Mouse (Mus musculus) neural tube, embryonic 15.5 days (tissue): ENCODE measurements around the gene Plekhb1. TPM values are rescaled to one million over a fixed set of nuclear protein-coding genes. Genes with fewer than 3 reads are reported as not detected.

Source experiments
- ATAC-seq: fragments of 200-750 bp; cut with Nextera tagmentation; 2 replicates; pipeline ENCODE4 v1.8.0; 2017; ENCODE audit warnings: mild to moderate bottlenecking, moderate TSS enrichment, moderate library complexity; ENCODE audit not compliant: low FRiP score
- H3K27ac ChIP-seq: fragments of 300-500 bp; sonication (generic); replicated peaks from 2 replicates; pipeline ENCODE4 v1.5.1; 2015; ENCODE audit warnings: mild to moderate bottlenecking, inconsistent platforms
- H3K27me3 ChIP-seq: fragments of 300-500 bp; sonication (generic); replicated peaks from 2 replicates; pipeline ENCODE4 v1.6.1; 2015; ENCODE audit warnings: inconsistent platforms
- H3K36me3 ChIP-seq: fragments of 300-500 bp; sonication (generic); 2 replicates; pipeline ENCODE4 v1.6.1; 2015; ENCODE audit warnings: inconsistent platforms
- H3K4me1 ChIP-seq: fragments of 300-500 bp; sonication (generic); 2 replicates; pipeline ENCODE4 v1.6.1; 2015; ENCODE audit warnings: inconsistent platforms
- H3K4me2 ChIP-seq: fragments of 300-500 bp; sonication (generic); 2 replicates; pipeline ENCODE4 v1.6.1; 2015; ENCODE audit warnings: inconsistent platforms, mild to moderate bottlenecking, moderate library complexity
- H3K4me3 ChIP-seq: fragments of 300-500 bp; sonication (generic); replicated peaks from 2 replicates; pipeline ENCODE4 v1.5.1; 2015; ENCODE audit warnings: mild to moderate bottlenecking, inconsistent platforms
- H3K9ac ChIP-seq: fragments of 300-500 bp; sonication (generic); replicated peaks from 2 replicates; pipeline ENCODE4 v1.6.1; 2015; ENCODE audit warnings: mild to moderate bottlenecking, inconsistent platforms
- H3K9me3 ChIP-seq: fragments of 300-500 bp; sonication (generic); replicated peaks from 2 replicates; pipeline ENCODE4 v1.6.1; 2016; ENCODE audit warnings: inconsistent platforms
- WGBS: fragments of 180-500 bp; shearing (Covaris S2); methylation state at CpG from one replicate; pipeline ENCODE4 v1.1.7; 2015; ENCODE audit warnings: mixed read lengths; 5-methylcytosine and 5-hydroxymethylcytosine counted together
- polyA plus RNA-seq: library from polyadenylated mRNA; unstranded; fragments of >200 nt; fragmentation: Nextera tagmentation; extraction: Ambion mirVana; gene quantifications from 2 replicates; pipeline ENCODE4 v1.2.1, GENCODE M21; 2015

Gene Plekhb1
- polyA plus RNA-seq, 1 experiment from 2014 or later: 33.9 TPM

DNA sequence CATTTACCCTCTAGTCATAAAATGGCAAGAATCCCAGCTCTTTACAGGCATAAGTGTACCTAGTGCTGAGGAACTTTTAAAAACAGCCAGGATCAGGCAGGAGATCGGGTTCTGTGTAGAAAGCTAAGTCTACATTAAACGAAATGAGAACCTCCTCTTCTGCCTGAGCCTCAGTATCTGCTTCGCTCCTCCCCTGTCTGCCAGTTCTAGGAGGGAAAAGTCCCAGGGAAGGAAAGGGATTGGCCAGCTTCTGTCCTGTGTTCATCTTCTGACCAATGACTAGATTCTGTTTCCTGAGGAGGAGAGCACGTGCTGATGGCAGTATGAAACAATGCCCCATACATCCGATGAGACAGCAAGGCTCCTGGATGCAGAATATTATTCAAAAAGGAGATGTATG is 18.9 kb upstream of the Plekhb1 start:
- H3K9me3 ChIP-seq: no peaks in the 10 kb centered on the region
- no peaks in the 10 kb centered on the region for H3K4me1 ChIP-seq
- no peaks in the 10 kb centered on the region for H3K36me3 ChIP-seq
- no peaks in the 10 kb centered on the region for H3K27me3 ChIP-seq
- H3K4me3 ChIP-seq: no peak overlapping the region
- WGBS: 56% methylated on average over 5 of the region's 5 CpGs
- no peak overlapping the region for H3K9ac ChIP-seq
- no peak overlapping the region for H3K27ac ChIP-seq
- ATAC-seq: no peak
- H3K4me2 ChIP-seq: no peak overlapping the region

GRCm38 (mm10) chr7:100678948-100679880 is 17.0 kb upstream of the Plekhb1 start:
- no peak overlapping the region for H3K9ac ChIP-seq
- H3K27me3 ChIP-seq: no peaks in the 10 kb centered on the region
- ATAC-seq: no peak
- no peak overlapping the region for H3K4me2 ChIP-seq
- no peaks in the 10 kb centered on the region for H3K4me1 ChIP-seq
- H3K4me3 ChIP-seq: no peak overlapping the region
- no peaks in the 10 kb centered on the region for H3K9me3 ChIP-seq
- H3K36me3 ChIP-seq: no peaks in the 10 kb centered on the region
- WGBS: 67% methylated on average over 15 of the region's 15 CpGs
- H3K27ac ChIP-seq: no peak overlapping the region

- 88% methylated on average over 5 of the region's 5 CpGs for WGBS
- no peaks in the 10 kb centered on the region for H3K9me3 ChIP-seq
These were observed 15.8 kb upstream of the Plekhb1 start for GRCm38 (mm10) chr7:100678052-100678451.

DNA sequence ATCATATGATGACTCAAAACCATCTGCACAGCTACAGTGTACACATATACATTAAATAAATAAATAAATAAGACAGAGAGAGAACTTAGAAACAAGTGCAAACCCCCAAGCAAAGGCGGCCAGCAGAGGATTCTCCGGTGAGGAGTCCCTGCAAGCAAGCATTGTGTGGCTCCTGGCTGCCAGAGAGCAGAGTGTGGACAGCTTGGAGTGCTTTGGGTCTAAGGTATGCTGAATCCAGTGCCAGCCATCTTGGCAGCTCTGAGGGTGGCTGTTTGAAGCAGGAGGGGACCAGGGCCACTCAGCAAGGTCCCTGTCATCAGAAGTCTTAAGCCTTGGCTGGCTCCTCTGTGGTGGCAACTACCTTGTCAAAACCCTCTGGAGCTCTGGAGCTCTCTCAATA is 12.7 kb upstream of the Plekhb1 start:
- H3K36me3 ChIP-seq: no peaks in the 10 kb centered on the region
- no peaks in the 10 kb centered on the region for H3K9me3 ChIP-seq
- no peak for ATAC-seq
- H3K9ac ChIP-seq: no peak overlapping the region
- H3K4me1 ChIP-seq: no peaks in the 10 kb centered on the region
- no peaks in the 10 kb centered on the region for H3K27me3 ChIP-seq
- H3K4me3 ChIP-seq: no peak overlapping the region
- no peak overlapping the region for H3K27ac ChIP-seq
- no peak overlapping the region for H3K4me2 ChIP-seq
- 91% methylated on average over 2 of the region's 2 CpGs for WGBS

More at GRCm38 (mm10) chr7:100678052-100678451, 15.8 kb upstream of the Plekhb1 start:
- Histone ChIP-seq H3K4me1 (no peaks in the 10 kb centered on the region), H3K27ac (no peak overlapping the region), H3K4me2 (no peak overlapping the region), H3K9ac (no peak overlapping the region), H3K36me3 (no peaks in the 10 kb centered on the region), H3K27me3 (no peaks in the 10 kb centered on the region), H3K4me3 (no peak overlapping the region)
- no peak for ATAC-seq

GRCm38 (mm10) chr7:100673452-100673851 is 11.2 kb upstream of the Plekhb1 start:
- H3K4me3 ChIP-seq: no peak overlapping the region

DNA sequence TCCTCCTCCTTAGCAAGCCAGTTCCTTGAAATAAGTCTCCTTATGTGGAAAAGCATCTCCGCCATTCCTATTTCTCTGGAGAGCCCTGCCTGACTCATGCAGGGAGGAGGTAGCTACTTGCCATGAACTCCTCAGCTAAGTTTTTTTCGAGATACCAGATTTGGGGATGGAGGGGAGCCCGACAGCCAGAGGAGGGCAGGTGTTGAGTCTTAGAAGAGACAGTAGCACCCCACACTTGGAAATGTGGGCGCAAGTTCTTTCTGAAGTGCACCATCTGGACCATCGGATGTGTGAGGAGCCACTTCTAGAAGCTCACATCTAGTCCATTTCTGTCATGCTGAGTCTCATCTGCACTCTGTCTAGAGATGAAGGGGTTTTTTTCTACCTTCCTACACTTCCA is 8.4 kb upstream of the Plekhb1 start:
- H3K27me3 ChIP-seq: no peaks in the 10 kb centered on the region
- no peaks in the 10 kb centered on the region for H3K4me1 ChIP-seq
- no peak overlapping the region for H3K4me2 ChIP-seq
- no peak overlapping the region for H3K27ac ChIP-seq
- WGBS: 82% methylated on average over 5 of the region's 5 CpGs
- no peak for ATAC-seq
- no peak overlapping the region for H3K9ac ChIP-seq
- H3K36me3 ChIP-seq: no peaks in the 10 kb centered on the region
- H3K9me3 ChIP-seq: no peaks in the 10 kb centered on the region
- no peak overlapping the region for H3K4me3 ChIP-seq

More at GRCm38 (mm10) chr7:100673452-100673851, 11.2 kb upstream of the Plekhb1 start:
- ATAC-seq: no peak
- no peak overlapping the region for H3K9ac ChIP-seq
- 42% methylated on average over 7 of the region's 7 CpGs for WGBS
- no peaks in the 10 kb centered on the region for H3K4me1 ChIP-seq
- no peaks in the 10 kb centered on the region for H3K27me3 ChIP-seq
- no peak overlapping the region for H3K4me2 ChIP-seq
- no peaks in the 10 kb centered on the region for H3K9me3 ChIP-seq
- H3K36me3 ChIP-seq: no peaks in the 10 kb centered on the region
- no peak overlapping the region for H3K27ac ChIP-seq

DNA sequence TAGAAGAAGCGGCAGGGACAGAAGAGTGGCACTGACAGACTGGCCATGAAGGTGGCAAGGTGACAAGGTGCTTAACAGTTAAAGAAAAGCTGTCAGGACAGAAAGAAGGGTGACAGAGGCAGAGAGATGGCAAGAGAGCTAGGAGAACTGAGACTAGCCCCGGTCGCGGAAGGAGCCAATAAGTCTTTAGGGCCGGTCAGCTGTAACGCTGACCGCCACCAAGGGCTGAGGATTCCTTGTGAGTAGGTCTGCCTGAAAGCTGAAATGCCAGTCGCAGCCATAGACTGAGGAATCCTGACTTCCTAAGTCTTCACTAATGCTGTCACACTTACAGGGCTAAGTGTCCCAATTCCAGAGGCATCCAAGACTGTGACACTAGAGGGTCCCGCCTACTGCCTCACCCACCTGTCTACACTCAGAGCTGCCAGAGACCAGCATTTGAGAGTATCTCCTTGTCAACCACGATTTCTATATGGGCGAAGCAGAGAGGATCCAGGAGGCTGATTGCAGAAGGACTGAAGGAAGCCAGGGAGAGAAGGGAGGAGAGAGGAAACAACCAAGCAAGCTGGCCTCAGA is 1.6 kb upstream of the Plekhb1 start:
- Histone ChIP-seq H3K27me3 (no peaks in the 10 kb centered on the region), H3K4me2 (peak overlapping the region; percentile 47), H3K4me1 (peaks cover 15% of the 10 kb centered on the region), H3K4me3 (no peak overlapping the region), H3K9ac (0 out of 2 replicates have a peak overlapping the region, but pooled peaks have one; percentile 17), H3K36me3 (no peaks in the 10 kb centered on the region), H3K27ac (peak overlapping the region; percentile 65; the same call in 1 of the 2 replicates), H3K9me3 (no peaks in the 10 kb centered on the region)
- WGBS: 66% methylated on average over 11 of the region's 11 CpGs
- peak; percentile 44; the same call in 1 of the 2 replicates for ATAC-seq

GRCm38 (mm10) chr7:100663190-100663589 is 976 bp upstream of the Plekhb1 start:
- Histone ChIP-seq H3K36me3 (no peaks in the 10 kb centered on the region), H3K9me3 (no peaks in the 10 kb centered on the region), H3K9ac (0 out of 2 replicates have a peak overlapping the region, but pooled peaks have one; percentile 18), H3K4me3 (no peak overlapping the region), H3K4me2 (peak overlapping the region; percentile 47), H3K27me3 (no peaks in the 10 kb centered on the region), H3K4me1 (peaks cover 19% of the 10 kb centered on the region), H3K27ac (peak overlapping the region; percentile 65)
- peak; percentile 92 for ATAC-seq
- WGBS: 2% methylated on average over 13 of the region's 13 CpGs

- Histone ChIP-seq H3K27me3 (no peaks in the 10 kb centered on the region), H3K36me3 (no peaks in the 10 kb centered on the region), H3K4me2 (no peak overlapping the region), H3K4me1 (peaks cover 22% of the 10 kb centered on the region), H3K9me3 (no peaks in the 10 kb centered on the region), H3K27ac (no peak overlapping the region), H3K9ac (no peak overlapping the region), H3K4me3 (no peak overlapping the region)
- 88% methylated on average over 7 of the region's 7 CpGs for WGBS
- ATAC-seq: no peak
These were observed 950 bp downstream of the Plekhb1 start for GRCm38 (mm10) chr7:100661264-100661663.

- Histone ChIP-seq H3K36me3 (no peaks in the 10 kb centered on the region), H3K9me3 (no peaks in the 10 kb centered on the region), H3K4me2 (peak overlapping the region; percentile 47), H3K27ac (0 out of 2 replicates have a peak overlapping the region, but pooled peaks have one; percentile 13), H3K4me1 (peaks cover 13% of the 10 kb centered on the region), H3K4me3 (peak overlapping the region; percentile 15; the same call in 1 of the 2 replicates), H3K9ac (no peak overlapping the region), H3K27me3 (no peaks in the 10 kb centered on the region)
- no peak for ATAC-seq
- 33% methylated on average over 18 of the region's 18 CpGs for WGBS
These were observed 4.1 kb downstream of the Plekhb1 start for GRCm38 (mm10) chr7:100658093-100658578.

- no peak overlapping the region for H3K9ac ChIP-seq
- H3K4me1 ChIP-seq: peaks cover 10% of the 10 kb centered on the region
- H3K27me3 ChIP-seq: no peaks in the 10 kb centered on the region
- H3K9me3 ChIP-seq: no peaks in the 10 kb centered on the region
- no peak for ATAC-seq
- H3K36me3 ChIP-seq: no peaks in the 10 kb centered on the region
- 43% methylated on average over 5 of the region's 5 CpGs for WGBS
- no peak overlapping the region for H3K4me3 ChIP-seq
- no peak overlapping the region; the same call in 1 of the 2 replicates for H3K27ac ChIP-seq
- H3K4me2 ChIP-seq: 0 out of 2 replicates have a peak overlapping the region, but pooled peaks have one; percentile 2
These were observed 5.5 kb downstream of the Plekhb1 start for GRCm38 (mm10) chr7:100656739-100657138.
